Mouse (Mus musculus) mouse embryonic stem cell (cell line): Measurements from ENCODE around the gene Tsc22d4.

ENCODE experiments used
- in situ Hi-C, 2 experiments: fragments of 300-500 bp; cut with MboI; formaldehyde crosslinking; loops; 1 replicate in 1 of 2; 3 replicates in 1 of 2; pipeline ENCODE4 v1.14.3; 2019 to 2020; ENCODE audit warnings: low sequenced_read_pairs in 2 of 2, low pct_unique_long_range_greater_than_20kb in 1 of 2, mixed read lengths in 1 of 2; ENCODE audit not compliant: unreplicated experiment in 1 of 2

Gene Tsc22d4

GRCm38 (mm10) chr5:137756882-137757661 lies 11.5 kb downstream of the Tsc22d4 start:
- in situ Hi-C loops = no loop called here

GRCm38 (mm10) chr5:137757887-137758286 lies 12.4 kb downstream of the Tsc22d4 start:
- in situ Hi-C loops = no loop called here

- in situ Hi-C loops = no loop called here
These were observed 13.5 kb downstream of the Tsc22d4 start for GRCm38 (mm10) chr5:137758921-137759534.

GRCm38 (mm10) chr5:137759971-137760412 lies 14.5 kb downstream of the Tsc22d4 start:
- in situ Hi-C loops = loop anchor here (5.0 kb wide), 1 partner anchor 108 kb away; no protein-coding TSS in a partner anchor

- in situ Hi-C loops = loop anchor here (5.0 kb wide), 1 partner anchor 112 kb away; no protein-coding TSS in a partner anchor
These were observed 19.2 kb downstream of the Tsc22d4 start for GRCm38 (mm10) chr5:137764609-137765340.

GRCm38 (mm10) chr5:137766270-137766669 lies 20.7 kb downstream of the Tsc22d4 start:
- in situ Hi-C loops = no loop called here

GRCm38 (mm10) chr5:137768475-137768874 lies 22.9 kb downstream of the Tsc22d4 start:
- in situ Hi-C loops = no loop called here

- in situ Hi-C loops = no loop called here
These were observed 25.2 kb downstream of the Tsc22d4 start for GRCm38 (mm10) chr5:137770709-137771108.

- in situ Hi-C loops = no loop called here
These were observed 27.2 kb downstream of the Tsc22d4 start for GRCm38 (mm10) chr5:137772755-137773154.

GRCm38 (mm10) chr5:137775587-137776290 lies 30.2 kb downstream of the Tsc22d4 start:
- in situ Hi-C loops = no loop called here

- in situ Hi-C loops = no loop called here
These were observed 30.9 kb downstream of the Tsc22d4 start for GRCm38 (mm10) chr5:137776408-137776918.

GRCm38 (mm10) chr5:137777267-137777845 lies 31.8 kb downstream of the Tsc22d4 start:
- in situ Hi-C loops = no loop called here

- in situ Hi-C loops = no loop called here
These were observed 33.1 kb downstream of the Tsc22d4 start, which contains the start of gene Ppp1r35 for GRCm38 (mm10) chr5:137778635-137779034. Gene Ppp1r35 (plus strand): TSS chr5:137778849.

GRCm38 (mm10) chr5:137779053-137779933 lies 33.8 kb downstream of the Tsc22d4 start:
- in situ Hi-C loops = no loop called here

GRCm38 (mm10) chr5:137781661-137782060 lies 36.1 kb downstream of the Tsc22d4 start:
- in situ Hi-C loops = no loop called here

GRCm38 (mm10) chr5:137782776-137783522 lies 37.4 kb downstream of the Tsc22d4 start:
- in situ Hi-C loops = no loop called here
